Mouse (Mus musculus): ENCODE results near the gene Golim4.
"Not testable (repeated sequence)": the region's sequence is repeated elsewhere in the genome, so short reads cannot be mapped to it uniquely, and the experiment has no call there.

Golim4 gene

DNA sequence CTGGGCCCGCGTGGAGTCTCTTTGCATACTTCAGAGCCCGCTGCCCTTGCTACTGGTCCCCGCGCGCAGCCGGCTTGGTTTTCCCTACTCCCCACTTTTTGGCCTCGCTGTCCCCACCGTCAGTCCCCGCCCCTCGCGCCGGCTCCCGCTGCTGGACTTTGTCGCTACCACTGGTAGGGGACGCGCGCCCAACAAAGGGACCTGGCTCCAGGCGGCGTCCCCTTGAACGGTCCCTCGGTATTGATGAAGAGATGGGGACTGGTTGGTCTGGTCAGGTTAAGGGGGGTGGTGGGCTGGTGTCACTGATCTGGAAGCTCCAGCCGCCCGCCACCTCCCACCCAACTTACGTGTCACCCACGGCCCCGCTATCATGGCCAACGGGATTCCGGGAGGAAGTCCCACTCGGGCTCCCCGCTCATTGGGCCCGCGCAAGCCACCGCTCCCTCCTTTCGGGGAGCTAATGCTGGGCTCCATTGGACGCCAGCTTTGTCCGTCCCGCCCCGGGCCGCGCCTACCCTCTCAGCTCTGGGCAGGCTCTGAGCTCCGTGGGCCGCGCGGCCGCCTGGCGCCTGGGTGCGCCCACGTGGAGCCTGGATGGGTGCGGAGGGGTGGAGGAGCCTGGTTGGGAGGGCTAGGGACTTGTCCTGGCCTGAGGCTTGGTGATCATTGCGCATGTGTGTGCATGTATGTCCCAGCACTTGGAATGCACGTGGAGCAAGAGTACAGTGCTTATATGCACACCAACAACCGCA is at the start of gene Golim4:
Gene Golim4, minus strand, starts transcription at position 399 of the 752 bp plus-strand sequence.
- peak; percentile 87 for DNase-seq (ENCODE audit: low read depth, low spot score)

DNA sequence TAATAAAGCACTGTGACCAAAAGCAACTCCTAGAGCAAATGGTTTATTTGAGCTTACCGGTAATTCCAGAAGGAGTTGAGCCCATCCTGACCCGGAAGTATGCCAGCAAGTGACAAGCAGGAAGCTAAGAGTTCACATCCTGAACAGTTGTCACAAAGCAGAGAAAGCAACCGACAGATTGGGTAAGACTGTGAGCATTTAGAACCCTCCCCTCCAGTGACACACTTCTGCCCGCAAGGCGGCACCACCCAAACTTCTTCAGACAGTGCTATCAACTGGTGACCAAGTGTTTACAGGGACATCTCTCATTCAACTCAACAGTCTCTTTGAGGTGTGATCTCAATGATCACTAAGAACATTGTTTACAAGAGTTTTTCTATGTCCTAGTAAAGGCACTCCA is 48.9 kb upstream of the Golim4 start:
- no peak for DNase-seq (ENCODE audit: low read depth, low spot score)

DNA sequence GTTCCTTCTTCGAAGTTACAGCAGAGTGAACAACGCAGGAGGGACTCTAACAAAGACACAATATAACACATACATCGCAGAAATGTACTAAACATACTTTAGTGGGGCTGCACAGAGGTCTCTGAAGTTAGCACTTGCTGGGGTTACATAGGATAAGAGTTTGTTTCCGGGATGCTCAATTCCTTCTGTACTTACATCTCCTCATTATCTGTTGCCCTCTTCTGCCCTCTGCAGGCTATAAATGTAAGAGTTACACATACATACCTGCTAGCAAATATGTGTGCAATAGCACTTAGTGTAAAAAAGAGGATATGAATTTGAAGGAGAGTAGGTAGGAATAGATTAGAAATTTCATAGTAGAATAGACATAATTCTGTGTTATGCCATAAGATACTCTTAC is 44.4 kb upstream of the Golim4 start:
- DNase-seq (ENCODE audit: low read depth, low spot score): peak; percentile 57

DNA sequence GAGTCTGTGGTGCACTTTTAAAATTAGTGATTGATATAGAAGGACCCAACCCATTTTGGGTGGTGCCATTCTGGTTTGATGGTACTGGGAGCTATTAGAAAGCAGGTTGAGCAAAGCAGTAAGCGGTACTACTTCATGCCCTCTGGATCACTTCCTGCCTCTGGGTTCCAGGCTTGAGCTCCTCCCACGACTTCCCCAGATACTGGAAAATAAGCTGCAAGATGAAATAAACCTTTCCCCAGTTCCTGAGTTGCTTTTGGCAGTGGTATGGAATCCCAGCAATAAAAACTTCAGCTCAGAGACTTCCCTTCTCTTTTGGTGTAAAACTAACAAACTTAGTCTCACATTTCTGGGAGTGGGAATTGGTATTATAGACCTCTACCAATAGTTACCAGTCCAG is 43.7 kb upstream of the Golim4 start:
- DNase-seq (ENCODE audit: low read depth, low spot score): no peak

DNA sequence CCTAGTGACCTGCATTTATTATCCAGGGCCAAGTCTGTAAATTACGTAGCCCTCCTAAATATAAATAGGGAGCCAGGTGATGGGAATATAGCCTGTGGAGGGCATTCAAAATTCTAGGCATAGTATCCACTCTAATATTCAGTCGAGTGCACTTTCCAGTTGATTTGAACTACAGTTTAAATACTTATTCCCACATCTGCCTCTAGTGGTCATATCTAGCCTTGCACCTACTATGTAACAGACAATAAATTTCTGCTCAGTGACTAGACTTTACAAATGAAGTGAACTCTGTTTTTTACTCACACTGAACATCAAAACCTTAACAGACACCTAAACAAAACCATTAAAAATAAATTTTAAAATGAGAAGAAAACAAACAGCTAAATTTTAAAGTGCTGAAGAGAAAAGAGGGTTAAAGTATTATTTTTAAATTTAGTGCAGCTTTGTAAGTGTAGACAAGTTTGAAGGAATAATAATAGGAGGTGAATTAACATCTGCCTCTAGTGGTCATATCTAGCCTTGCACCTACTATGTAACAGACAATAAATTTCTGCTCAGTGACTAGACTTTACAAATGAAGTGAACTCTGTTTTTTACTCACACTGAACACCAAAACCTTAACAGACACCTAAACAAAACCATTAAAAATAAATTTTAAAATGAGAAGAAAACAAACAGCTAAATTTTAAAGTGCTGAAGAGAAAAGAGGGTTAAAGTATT is 24.4 kb upstream of the Golim4 start:
- not testable (repeated sequence) for DNase-seq (ENCODE audit: low read depth, low spot score)

DNA sequence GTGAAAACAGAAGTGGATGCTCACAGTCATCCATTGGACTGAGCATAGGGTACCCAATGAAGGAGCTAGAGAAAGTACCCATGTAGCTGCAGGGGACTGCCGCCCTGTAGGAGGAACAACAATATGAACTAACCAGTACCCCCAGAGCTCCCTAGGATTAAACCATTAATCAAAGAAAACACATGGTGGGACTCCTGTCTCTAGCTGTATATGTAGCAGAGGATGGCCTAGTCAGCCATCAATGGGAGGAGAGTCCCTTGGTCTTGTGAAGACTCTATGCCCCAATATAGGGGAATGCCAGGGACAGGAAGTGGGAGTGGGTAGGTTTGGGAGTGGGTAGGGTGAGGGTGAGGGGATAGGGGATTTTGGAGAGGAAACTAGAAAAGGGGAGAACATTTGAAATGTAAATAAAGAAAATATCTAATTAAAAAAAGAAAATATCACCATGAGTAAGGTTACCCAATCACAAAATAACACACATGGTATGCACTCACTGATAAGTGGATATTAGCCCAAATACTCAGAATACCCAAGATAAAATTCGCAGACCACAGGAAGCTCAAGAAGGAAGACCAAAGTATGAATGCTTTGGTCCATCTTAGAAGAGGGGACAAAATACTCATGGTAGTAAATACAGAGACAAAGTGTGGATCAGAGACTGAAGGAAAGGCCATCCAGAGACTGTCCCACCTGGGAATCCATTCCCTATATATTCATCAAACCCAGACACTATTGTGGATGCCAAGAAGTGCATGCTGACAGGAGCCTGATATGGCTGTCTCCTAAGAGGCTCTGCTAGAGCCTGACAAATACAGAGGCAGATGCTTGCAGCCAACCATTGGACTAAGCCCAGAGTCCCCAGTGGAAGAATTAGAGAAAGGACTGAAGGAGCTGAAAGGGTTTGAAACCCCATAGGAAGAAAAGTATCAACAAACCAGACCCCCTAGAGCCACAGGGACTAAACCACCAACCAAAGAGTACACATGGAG is 6.3 kb upstream of the Golim4 start:
- DNase-seq (ENCODE audit: low read depth, low spot score): not testable (repeated sequence)

DNA sequence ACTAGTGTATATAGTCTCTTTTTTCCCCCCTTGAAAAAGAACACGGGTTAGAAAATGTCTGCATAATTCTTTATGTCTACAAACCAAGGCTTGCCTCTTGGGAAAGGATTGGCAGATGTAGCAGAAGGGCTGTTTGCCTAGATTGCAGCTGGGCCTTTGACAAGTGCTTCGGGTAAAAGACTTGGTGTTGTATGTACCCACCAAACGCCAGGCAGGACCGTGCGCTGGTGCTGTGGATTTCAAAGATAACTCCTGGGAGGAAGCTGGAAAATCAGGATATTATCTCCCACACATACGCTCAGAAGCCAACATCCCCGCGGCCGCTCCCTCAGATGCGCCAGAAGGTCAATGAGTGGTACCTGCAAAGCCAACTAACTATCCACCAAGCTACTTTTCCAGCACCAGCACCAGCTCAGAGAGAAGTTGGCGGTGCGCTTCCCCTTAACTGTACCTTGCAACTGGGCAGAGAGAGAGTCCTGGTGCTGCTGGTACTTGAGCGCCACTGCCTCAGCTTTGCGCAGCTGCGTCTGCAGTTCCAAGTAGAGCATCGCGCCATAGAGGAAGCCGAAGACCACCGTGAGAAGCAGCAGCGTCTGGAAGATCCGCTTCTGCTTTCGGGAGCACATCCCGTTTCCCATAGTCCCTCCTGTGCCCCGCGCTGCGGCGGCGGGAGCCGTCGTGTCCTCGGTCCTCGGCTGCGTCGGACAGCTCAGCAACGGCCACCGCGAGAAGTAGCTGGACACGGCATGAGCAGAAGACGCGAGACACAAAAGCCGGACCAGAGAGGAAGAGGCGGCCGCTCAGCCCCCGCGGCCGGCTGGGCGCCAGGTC is 873 bp downstream of the Golim4 start:
- peak; percentile 38 for DNase-seq (ENCODE audit: low read depth, low spot score)

DNA sequence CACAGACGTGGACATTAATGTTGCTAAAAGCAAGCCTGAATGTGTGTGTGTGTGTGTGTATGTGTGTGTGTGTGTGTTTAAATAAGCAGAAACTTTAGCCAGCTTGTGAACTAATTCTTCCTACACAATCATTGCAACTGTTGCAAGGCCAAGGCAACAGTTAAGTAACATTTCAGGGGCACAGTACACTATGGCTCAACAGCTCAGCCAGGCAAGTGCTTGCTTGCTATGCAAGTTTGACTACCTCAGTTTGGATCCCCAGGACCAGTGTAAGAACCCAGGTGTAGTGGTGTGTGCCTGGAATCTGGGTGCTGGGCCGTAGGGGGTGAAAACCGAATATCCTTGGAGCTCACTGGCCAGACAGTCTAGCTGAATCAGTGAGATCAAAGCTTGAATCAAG is 2.6 kb downstream of the Golim4 start:
- DNase-seq (ENCODE audit: low read depth, low spot score): no peak

DNA sequence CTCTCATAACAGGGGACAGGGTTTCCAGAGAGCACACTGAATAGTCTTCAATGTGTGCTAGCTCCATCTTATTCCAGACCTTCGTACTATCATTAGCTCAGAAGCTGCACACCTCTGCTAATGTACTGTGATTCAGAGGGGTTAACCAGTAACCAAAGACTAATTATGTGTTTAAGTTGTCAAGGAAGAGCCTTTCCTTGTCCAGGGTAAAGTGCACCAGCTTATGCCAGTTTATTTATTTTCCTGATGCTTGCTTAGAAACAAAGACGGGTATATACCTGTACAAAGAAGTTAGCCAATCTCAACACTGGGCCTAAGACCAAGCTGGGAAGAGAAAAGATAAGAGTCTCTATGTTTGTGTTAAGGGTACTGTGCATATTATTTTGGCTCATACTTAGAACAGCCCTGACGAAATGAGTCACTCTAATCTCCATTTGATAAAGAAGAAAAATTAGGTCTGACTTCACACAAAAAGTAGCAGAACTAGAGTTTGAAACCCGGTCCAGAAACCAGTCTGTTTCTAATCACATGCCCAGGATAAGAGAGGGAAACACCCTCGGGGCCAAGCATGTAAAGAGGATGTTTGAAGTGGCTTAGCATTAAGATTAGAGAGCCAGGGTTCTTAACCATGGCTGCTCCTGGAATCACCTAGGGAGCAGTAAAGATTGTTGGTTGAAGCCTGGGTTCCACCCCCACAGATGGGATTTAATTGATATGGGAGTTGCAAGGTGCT is 4.3 kb downstream of the Golim4 start:
- no peak for DNase-seq (ENCODE audit: low read depth, low spot score)

DNA sequence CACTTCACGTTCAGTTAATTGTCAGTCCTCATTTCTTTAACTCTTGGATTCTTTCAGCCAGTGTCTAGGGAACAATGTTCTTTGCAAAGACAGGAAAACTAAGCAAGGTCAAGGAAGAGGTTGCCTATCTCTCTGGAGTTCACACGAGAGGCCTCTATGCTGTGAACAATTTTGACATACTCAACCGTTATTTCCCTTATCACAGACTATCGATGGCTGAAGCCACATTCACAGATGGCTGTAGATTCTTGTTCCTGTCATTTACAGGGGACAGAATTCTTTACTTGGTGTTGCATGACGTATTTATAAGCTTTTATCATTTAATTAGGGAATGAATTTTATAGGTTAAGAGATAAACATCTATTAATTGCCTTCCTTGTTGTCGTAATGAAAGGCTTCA is 5.9 kb downstream of the Golim4 start:
- DNase-seq (ENCODE audit: low read depth, low spot score): no peak

DNA sequence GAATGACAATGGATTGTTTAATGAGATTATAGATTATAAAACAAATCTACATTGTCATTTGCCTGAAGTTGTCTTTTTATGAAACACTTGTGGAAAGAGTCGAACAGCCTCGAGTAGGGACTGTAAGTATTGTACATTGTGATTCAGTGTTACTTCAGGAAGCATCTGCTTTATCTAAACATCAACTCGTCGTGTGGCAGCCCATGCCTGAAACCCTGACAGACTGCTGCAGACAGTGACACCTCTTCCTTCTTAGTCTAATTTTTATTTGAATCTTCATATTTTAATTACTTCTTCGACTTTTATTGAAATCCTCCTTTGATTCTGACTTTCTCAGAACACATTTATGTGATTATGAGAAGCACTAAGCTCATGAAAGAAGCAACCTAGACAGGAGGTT is 7.4 kb downstream of the Golim4 start:
- DNase-seq (ENCODE audit: low read depth, low spot score): no peak

DNA sequence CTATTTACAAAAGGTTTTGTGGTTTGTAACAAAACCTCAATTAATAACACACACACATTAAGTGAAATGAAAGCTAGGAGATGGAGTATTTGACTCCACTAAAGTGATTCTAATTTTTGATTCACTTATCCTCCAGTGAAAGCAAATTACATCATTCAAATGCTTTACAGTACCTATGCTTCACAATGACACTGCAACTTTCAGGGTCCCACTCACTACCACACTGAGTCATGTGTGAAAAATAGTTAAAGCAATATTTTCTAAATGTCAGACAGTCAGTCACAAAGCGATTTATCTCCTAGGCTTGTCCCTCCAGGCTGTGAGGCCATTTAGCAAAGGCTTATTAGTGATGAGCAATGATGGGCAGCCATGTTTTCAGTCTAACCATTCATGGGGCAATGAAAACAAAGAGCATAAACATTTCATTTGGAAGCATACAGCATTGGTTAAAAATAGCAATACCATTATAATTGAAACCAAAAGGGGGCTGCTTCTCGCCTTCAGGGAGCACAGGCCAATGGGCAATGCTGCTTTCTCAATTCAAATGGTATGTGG is 8.1 kb downstream of the Golim4 start:
- DNase-seq (ENCODE audit: low read depth, low spot score): no peak

DNA sequence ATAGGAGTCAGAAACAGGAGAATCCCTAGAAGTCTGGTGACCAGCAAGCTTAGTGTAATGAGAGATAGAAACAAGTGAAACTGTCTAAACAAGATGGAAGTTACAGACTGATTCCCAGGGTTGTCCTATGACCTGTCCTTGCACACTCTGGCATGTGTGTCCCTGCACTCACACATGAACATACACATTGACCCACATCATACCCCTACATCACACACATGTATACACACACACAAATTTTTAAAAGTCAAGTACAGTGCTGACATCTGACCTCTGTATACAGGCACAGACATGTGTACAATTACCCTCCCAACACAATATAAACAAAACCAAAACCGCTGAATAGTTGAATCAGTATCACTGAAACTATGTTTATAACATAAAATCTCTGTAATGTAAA is 8.7 kb downstream of the Golim4 start:
- no peak for DNase-seq (ENCODE audit: low read depth, low spot score)

DNA sequence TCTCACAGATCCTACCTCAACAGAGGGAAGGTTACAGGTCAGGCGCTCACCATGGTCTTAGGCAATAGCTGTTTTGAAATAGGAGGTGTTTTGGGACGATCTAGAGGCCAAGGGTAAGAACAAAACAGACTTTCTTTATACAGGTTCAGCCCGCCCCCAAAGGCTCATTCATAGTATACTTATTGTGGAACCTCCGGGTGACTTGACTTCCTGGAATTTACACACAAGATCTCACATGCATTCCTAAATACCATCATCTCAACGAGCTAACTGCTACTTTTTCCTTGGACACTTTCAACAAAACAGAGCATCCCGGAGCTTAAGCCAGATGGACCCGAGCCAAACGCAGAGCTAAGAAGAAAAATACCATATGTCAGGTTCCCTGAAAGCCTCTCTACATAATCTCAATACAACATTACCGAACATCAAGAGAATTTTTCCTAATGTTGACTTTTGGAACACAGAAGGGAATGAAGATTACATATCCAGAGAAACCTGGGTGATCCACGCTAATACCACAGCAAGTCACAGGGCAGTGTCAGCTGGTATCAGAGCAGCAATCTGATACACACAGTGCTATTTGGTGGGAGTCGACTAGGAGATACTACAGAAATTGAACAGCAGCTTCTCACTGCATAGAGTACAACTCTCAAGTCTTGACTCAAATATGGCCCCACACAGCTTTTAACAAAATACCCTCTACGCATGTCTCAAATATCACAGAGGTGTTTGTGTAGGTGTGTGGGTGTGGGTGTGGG is 14.3 kb downstream of the Golim4 start:
- DNase-seq (ENCODE audit: low read depth, low spot score): no peak

DNA sequence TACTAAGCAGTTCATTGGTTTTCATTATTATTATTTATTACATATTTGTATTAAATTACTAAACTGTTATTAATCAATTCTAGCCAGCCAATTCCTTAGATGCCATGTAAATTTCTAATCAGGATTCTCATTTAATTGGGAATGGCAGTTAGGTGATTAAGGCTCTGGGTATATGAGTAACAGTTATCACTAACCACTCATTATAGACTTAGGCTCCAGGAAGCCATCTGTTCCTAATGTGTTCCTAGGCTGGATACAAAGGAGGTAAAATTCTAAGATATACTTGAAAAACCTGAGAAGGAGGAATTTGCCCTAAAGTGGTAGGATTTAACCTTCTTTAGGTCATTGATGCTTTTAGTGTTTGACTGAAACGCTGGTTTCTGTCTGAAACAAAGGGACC is 14.9 kb downstream of the Golim4 start:
- no peak for DNase-seq (ENCODE audit: low read depth, low spot score)

DNA sequence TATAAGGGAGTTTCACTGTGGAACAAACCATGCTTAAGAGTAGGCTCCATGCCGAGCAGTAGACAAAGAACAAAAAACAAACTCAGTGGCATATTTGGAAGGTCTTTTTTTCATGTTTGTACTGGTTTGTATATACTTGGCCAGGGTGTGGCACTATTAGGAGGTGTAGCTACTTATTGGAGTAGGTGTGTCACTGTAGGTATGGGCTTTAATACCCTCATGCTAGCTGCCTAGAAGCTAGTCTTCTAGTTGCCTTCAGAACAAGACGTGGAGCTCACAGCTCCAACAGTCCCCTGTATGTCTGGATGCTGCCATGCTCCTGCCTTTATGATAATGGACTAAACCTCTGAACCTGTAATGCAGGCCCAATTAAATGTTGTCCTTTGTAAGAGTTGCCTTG is 20.6 kb downstream of the Golim4 start:
- no peak for DNase-seq (ENCODE audit: low read depth, low spot score)

DNA sequence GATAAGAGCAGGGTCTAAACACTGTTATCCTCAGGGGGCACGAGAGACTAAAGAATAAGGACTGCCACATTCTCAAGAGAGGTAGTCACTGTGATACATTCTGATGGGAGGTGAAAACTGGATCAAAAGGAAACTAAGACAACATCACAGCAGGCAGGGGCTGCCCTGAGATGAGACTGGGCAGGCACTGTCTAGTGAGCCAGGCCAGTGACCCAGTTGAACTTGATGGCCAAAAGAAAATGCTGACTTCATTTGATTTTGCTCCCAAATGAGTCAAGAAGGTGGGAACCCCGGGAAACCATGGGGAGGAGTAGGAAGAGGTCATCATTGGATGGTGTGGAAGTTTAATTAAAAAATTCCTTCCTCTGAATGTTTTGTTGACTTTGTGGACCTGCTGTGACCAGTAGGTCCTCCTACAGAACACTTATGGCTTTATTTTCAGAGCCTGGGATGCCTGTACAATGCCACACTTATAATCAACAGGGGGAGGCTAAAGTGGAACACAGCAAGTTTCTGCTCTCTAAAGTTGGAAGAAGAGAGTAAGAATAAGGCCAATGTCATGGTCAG is 26.0 kb downstream of the Golim4 start:
- peak; percentile 4 for DNase-seq (ENCODE audit: low read depth, low spot score)

DNA sequence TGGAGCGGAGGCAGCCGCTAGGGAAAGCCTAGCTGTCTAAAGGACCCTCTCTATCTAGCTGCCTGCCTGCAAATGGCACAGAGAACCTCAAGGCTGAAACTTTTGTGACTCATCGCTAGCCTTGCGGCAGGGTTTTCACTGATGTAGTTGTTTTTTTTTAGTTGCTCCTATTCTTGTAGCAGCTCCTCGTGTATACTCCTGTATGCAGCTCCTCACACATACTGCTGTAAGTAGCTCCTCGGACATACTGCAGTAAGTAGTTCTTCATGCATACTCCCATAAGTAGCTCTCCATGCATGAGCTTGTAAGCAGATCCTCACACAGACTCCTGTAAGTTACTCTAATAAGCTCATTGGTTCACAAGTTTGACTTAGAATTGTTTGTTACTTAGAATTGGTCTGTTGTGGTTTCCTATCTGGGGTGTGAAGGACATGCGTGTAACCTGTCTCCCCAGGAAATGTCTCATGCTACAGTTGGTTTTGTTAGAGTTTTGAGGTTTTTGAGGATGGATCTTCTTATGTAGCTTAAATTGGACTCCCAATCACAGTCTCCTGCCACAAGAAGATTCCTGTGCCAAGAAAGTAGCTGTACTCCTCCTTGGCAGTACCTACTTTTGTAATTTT is 26.7 kb downstream of the Golim4 start:
- peak; percentile 50 for DNase-seq (ENCODE audit: low read depth, low spot score)

DNA sequence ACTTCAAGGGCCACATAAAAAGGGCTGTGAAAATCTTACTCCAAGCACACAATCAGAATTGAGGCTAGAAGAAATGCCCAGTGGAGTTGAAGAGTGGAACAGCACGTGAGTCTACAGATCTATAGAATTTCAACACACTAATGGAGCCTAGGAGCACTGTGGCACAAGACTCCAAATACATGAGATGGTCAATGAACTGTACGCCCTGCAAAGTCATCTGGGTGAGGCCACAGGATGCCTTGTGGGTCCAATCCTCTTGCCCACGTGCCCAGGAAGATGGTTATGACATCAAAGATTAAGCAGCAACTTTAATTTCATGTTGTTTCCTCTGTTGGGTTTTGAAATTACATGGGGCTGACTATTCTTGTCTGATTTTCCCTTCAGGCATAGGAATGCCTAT is 30.4 kb downstream of the Golim4 start:
- DNase-seq (ENCODE audit: low read depth, low spot score): no peak

Data from CD4-positive helper T cell, adult 2 months (primary cell).